Mouse (Mus musculus) forebrain, embryonic 16.5 days (tissue): ENCODE data around the gene Cngb1. TPM values are rescaled to one million over a fixed set of nuclear protein-coding genes. Genes with fewer than 3 reads are reported as not detected.

Experiments used
- ATAC-seq: fragments of 200-750 bp; cut with Nextera tagmentation; 2 replicates; pipeline ENCODE4 v1.8.0; 2017; ENCODE audit warnings: mild to moderate bottlenecking, moderate library complexity
- H3K27ac ChIP-seq: fragments of 300-500 bp; sonication (generic); 2 replicates; pipeline ENCODE4 v1.5.1; 2014; ENCODE audit warnings: low read length, control low read depth
- H3K27me3 ChIP-seq: fragments of 300-500 bp; sonication (generic); replicated peaks from 2 replicates; pipeline ENCODE4 v1.6.1; 2014; ENCODE audit warnings: low read length; ENCODE audit not compliant: control insufficient read depth, insufficient read depth
- H3K36me3 ChIP-seq: fragments of 300-500 bp; sonication (generic); 2 replicates; pipeline ENCODE4 v1.6.1; 2014; ENCODE audit not compliant: control insufficient read depth, insufficient read depth
- H3K4me1 ChIP-seq: fragments of 300-500 bp; sonication (generic); replicated peaks from 2 replicates; pipeline ENCODE4 v1.6.1; 2014; ENCODE audit warnings: low read length; ENCODE audit not compliant: control insufficient read depth, insufficient read depth
- H3K4me2 ChIP-seq: fragments of 300-500 bp; sonication (generic); 2 replicates; pipeline ENCODE4 v1.6.1; 2014; ENCODE audit warnings: mild to moderate bottlenecking, low read length, control low read depth
- H3K4me3 ChIP-seq: fragments of 300-500 bp; sonication (generic); replicated peaks from 2 replicates; pipeline ENCODE4 v1.5.1; 2014; ENCODE audit warnings: mild to moderate bottlenecking, low read length, control low read depth
- H3K9ac ChIP-seq: fragments of 300-500 bp; sonication (generic); replicated peaks from 2 replicates; pipeline ENCODE4 v1.6.1; 2014; ENCODE audit warnings: low read depth, low read length, control low read depth
- H3K9me3 ChIP-seq: fragments of 300-500 bp; sonication (generic); 2 replicates; pipeline ENCODE4 v1.6.1; 2016; ENCODE audit warnings: low read length; ENCODE audit not compliant: control insufficient read depth
- WGBS: fragments of 180-500 bp; shearing (Covaris S2); extraction: QIAGEN DNeasy Blood & Tissue Kit; methylation state at CpG from one replicate; pipeline ENCODE4 v1.1.7; 2014; 5-methylcytosine and 5-hydroxymethylcytosine counted together
- polyA plus RNA-seq: library from polyadenylated mRNA; unstranded; fragments of >200 nt; fragmentation: Nextera tagmentation; extraction: Ambion mirVana; gene quantifications from 2 replicates; pipeline ENCODE4 v1.2.1, GENCODE M21; 2015

The Cngb1 gene
- polyA plus RNA-seq, 1 experiment from 2014 or later, result 0.16 TPM

DNA sequence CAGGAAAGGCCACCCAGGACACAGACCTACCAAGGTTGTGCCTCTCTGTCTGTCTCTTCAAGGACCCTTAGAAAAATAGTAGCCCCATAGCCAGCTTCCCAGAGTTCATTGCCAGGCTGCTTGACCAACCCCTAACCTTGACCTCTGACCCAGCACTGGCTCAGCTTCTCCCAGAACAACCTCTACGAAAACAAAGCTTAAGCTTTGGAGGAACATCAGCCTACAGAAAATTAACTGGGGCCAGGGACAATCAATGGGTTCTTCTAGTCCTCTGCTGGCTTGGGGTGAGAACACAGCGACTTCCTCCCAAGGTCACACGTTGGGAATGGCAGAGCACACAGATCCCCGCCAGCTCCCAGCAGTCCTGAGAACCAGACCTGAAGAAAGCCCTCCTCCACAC lies 859 bp downstream of the Cngb1 start:
- no peak overlapping the region for H3K4me2 ChIP-seq
- H3K36me3 ChIP-seq, result no peaks in the 10 kb centered on the region
- H3K4me3 ChIP-seq, result no peak overlapping the region
- no peak overlapping the region for H3K27ac ChIP-seq
- 68% methylated on average over 4 of the region's 4 CpGs for WGBS
- no peaks in the 10 kb centered on the region for H3K27me3 ChIP-seq
- H3K4me1 ChIP-seq, result peaks cover 4% of the 10 kb centered on the region
- ATAC-seq, result no peak
- no peak overlapping the region for H3K9ac ChIP-seq
- no peaks in the 10 kb centered on the region for H3K9me3 ChIP-seq

GRCm38 (mm10) chr8:95302410-95302809 lies 4.0 kb downstream of the Cngb1 start:
- Histone ChIP-seq H3K9ac (no peak overlapping the region), H3K9me3 (no peaks in the 10 kb centered on the region), H3K4me2 (no peak overlapping the region), H3K27me3 (no peaks in the 10 kb centered on the region), H3K36me3 (no peaks in the 10 kb centered on the region), H3K4me3 (no peak overlapping the region), H3K4me1 (no peaks in the 10 kb centered on the region), H3K27ac (no peak overlapping the region)
- no peak for ATAC-seq
- WGBS, result 22% methylated on average over 5 of the region's 5 CpGs

- no peak overlapping the region; the same call in 1 of the 2 replicates for H3K9ac ChIP-seq
- no peaks in the 10 kb centered on the region for H3K36me3 ChIP-seq
- no peak overlapping the region for H3K4me3 ChIP-seq
- no peak overlapping the region for H3K4me2 ChIP-seq
- peak overlapping the region; percentile 26; the same call in 1 of the 2 replicates for H3K27ac ChIP-seq
- H3K27me3 ChIP-seq, result no peaks in the 10 kb centered on the region
- no peaks in the 10 kb centered on the region for H3K9me3 ChIP-seq
- peaks cover 4% of the 10 kb centered on the region for H3K4me1 ChIP-seq
- peak; percentile 55; the same call in 1 of the 2 replicates for ATAC-seq
- 45% methylated on average over 7 of the region's 7 CpGs for WGBS
These were observed 12.5 kb downstream of the Cngb1 start for GRCm38 (mm10) chr8:95293891-95294290.

- Histone ChIP-seq H3K27ac (no peak overlapping the region), H3K9ac (no peak overlapping the region), H3K9me3 (no peaks in the 10 kb centered on the region), H3K4me1 (peaks cover 4% of the 10 kb centered on the region), H3K36me3 (no peaks in the 10 kb centered on the region), H3K27me3 (no peaks in the 10 kb centered on the region), H3K4me2 (no peak overlapping the region), H3K4me3 (no peak overlapping the region)
- whole genome bisulfite sequencing, result 78% methylated on average over 11 of the region's 11 CpGs
- no peak for ATAC-seq
These were observed 13.2 kb downstream of the Cngb1 start for GRCm38 (mm10) chr8:95293172-95293571.

DNA sequence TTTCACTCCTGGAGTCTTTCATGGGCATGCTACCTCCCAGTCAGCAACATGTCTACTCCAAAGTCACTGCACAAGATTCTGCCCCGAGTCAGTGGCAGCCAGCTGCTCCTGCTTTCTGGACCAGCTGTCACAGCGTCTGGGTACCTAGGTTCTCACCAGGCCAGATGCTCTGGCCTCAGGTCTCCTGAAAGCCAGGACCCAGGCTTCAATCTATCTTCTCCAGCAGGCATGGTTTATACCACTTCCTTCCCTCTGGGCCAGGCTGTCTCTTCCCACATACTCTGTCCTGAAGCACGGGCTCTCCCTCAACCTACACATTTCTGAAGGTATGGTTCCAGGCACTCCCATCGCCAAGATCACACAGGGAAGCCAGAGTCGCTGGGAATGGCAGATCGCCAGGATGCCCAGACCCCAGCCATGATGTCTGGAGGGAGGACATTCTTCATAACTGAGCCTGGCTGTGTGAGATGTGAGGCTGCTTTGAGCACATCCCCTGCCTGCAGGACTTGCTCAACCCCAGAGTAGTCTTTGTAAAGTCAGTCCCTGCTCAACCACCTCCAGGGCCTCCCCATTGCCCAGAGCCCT lies 17.2 kb downstream of the Cngb1 start:
- no peak overlapping the region for H3K4me3 ChIP-seq
- no peak overlapping the region for H3K4me2 ChIP-seq
- H3K27ac ChIP-seq, result no peak overlapping the region
- WGBS, result 73% methylated on average over 6 of the region's 6 CpGs
- H3K9me3 ChIP-seq, result no peaks in the 10 kb centered on the region
- H3K36me3 ChIP-seq, result no peaks in the 10 kb centered on the region
- no peak overlapping the region for H3K9ac ChIP-seq
- no peaks in the 10 kb centered on the region for H3K27me3 ChIP-seq
- H3K4me1 ChIP-seq, result peaks cover 4% of the 10 kb centered on the region
- ATAC-seq, result no peak

DNA sequence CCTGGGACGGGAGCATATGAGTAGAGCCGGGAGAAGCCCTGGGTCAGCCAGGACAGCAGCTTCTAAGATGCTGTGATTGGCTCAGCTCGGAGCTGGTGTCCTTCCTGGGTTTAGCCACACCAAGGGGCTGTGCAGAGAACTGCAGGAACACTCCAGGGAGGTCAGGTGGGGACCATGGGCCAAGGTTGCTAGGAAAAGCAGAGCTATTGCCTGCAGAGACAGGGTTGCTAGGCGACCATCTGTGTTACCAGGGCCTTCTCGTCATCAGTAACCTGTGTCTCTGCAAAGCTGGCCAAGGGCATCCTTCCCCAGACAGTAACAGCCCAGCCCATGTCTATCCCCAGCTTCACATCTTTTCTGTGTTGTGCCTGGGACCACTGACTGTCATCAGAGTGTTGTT lies 24.9 kb downstream of the Cngb1 start:
- H3K27ac ChIP-seq, result no peak overlapping the region
- H3K4me2 ChIP-seq, result no peak overlapping the region
- H3K27me3 ChIP-seq, result no peaks in the 10 kb centered on the region
- no peak; the same call in 1 of the 2 replicates for ATAC-seq
- H3K4me1 ChIP-seq, result no peaks in the 10 kb centered on the region
- H3K9me3 ChIP-seq, result no peaks in the 10 kb centered on the region
- no peak overlapping the region for H3K4me3 ChIP-seq
- no peaks in the 10 kb centered on the region for H3K36me3 ChIP-seq
- 56% methylated on average over 5 of the region's 5 CpGs for WGBS
- no peak overlapping the region for H3K9ac ChIP-seq

GRCm38 (mm10) chr8:95272871-95273270 lies 33.5 kb downstream of the Cngb1 start:
- H3K4me1 ChIP-seq, result no peaks in the 10 kb centered on the region; the same call in 1 of the 2 replicates
- H3K4me3 ChIP-seq, result no peak overlapping the region
- no peak overlapping the region for H3K9ac ChIP-seq
- H3K4me2 ChIP-seq, result no peak overlapping the region
- no peaks in the 10 kb centered on the region for H3K36me3 ChIP-seq
- no peaks in the 10 kb centered on the region for H3K9me3 ChIP-seq
- H3K27me3 ChIP-seq, result no peaks in the 10 kb centered on the region
- 21% methylated on average over 2 of the region's 2 CpGs for WGBS
- H3K27ac ChIP-seq, result no peak overlapping the region
- no peak for ATAC-seq

DNA sequence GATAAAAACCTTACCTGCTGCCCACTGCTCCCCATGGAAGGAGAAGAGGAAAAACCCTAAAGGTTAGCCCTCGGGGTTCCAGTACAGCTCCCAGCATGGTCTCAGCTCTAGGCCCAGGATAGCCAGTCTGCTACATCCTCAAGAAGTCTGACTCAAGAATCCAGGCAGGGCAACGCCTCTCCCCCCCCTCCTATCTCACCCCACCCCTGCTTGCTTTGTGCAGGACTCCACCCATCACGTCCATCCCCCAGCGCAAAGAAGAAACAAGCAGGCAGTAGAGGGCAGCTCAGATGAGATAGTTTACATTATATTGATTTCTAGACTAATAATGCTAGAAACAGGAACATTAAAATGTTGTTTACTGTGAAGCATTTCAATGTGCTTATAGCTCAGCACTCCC lies 34.5 kb downstream of the Cngb1 start:
- no peaks in the 10 kb centered on the region for H3K27me3 ChIP-seq
- no peak overlapping the region for H3K9ac ChIP-seq
- H3K36me3 ChIP-seq, result no peaks in the 10 kb centered on the region
- H3K27ac ChIP-seq, result no peak overlapping the region
- no peaks in the 10 kb centered on the region for H3K9me3 ChIP-seq
- no peak overlapping the region for H3K4me3 ChIP-seq
- WGBS, result 26% methylated on average over 4 of the region's 4 CpGs
- H3K4me1 ChIP-seq, result no peaks in the 10 kb centered on the region; the same call in 1 of the 2 replicates
- ATAC-seq, result no peak
- H3K4me2 ChIP-seq, result no peak overlapping the region

- no peaks in the 10 kb centered on the region; the same call in 1 of the 2 replicates for H3K4me1 ChIP-seq
- no peak for ATAC-seq
- no peak overlapping the region for H3K4me2 ChIP-seq
- WGBS, result 64% methylated on average over 12 of the region's 12 CpGs
- no peak overlapping the region for H3K27ac ChIP-seq
- no peak overlapping the region for H3K9ac ChIP-seq
- H3K27me3 ChIP-seq, result no peaks in the 10 kb centered on the region
- no peaks in the 10 kb centered on the region for H3K36me3 ChIP-seq
- H3K9me3 ChIP-seq, result no peaks in the 10 kb centered on the region
- no peak overlapping the region for H3K4me3 ChIP-seq
These were observed 35.9 kb downstream of the Cngb1 start for GRCm38 (mm10) chr8:95270501-95270900.

DNA sequence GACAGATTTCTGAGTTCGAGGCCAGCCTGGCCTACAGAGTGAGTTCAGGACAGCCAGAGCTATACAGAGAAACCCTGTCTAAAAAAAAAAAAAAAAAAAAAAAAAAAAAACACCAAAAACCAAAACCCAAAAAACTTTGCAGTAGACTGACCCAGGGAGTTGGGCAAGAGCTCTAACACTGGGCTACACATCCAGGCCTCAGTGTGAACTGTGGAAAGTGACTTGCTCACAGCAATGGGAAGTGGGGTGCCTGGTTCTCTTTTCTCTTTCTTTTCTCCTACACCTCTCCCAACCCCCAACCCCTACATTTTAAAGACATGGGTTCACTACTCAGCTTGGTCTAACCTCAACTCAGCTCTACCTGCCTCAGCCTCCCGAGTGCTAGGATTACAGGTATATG lies 44.2 kb downstream of the Cngb1 start:
- Histone ChIP-seq H3K4me2 (no peak overlapping the region), H3K9ac (no peak overlapping the region), H3K27ac (no peak overlapping the region), H3K36me3 (no peaks in the 10 kb centered on the region), H3K4me3 (no peak overlapping the region), H3K4me1 (no peaks in the 10 kb centered on the region), H3K27me3 (no peaks in the 10 kb centered on the region), H3K9me3 (no peaks in the 10 kb centered on the region)
- no peak for ATAC-seq
- 87% methylated on average over 2 of the region's 2 CpGs for WGBS
